Mouse (Mus musculus): ENCODE results near the gene Bmp4.

Bmp4 gene

DNA sequence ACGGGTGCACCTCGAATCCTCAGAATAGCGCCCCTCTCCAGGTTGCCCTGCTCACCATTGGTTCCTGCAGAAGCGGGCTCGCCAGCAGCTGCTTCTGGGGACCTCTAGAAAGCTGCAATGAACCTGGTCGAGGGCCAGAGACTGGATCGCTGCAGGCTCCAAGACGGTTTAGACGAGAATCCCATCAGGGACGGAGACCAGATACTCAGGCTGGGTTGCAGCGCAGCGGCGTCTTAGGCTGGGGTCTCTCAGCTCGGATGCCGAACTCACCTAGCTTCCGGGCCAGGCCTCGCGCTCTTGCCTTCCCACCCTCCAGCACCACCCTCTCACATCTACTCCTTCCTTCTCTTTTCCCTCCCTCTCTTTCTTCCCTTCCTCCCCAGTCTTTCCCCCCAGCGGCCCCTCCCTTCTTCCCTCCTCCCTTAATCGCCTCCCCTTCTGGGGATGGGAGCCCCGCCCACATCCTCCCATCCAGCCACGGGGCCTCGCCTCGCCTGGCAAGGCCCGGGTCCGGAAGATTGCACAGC, at the start of gene Bmp4:
TSS of gene Bmp4 (minus strand) at position 421 of the 527 bp plus-strand sequence.
- no peak for DNase-seq (ENCODE audit: low read depth, low spot score)

DNA sequence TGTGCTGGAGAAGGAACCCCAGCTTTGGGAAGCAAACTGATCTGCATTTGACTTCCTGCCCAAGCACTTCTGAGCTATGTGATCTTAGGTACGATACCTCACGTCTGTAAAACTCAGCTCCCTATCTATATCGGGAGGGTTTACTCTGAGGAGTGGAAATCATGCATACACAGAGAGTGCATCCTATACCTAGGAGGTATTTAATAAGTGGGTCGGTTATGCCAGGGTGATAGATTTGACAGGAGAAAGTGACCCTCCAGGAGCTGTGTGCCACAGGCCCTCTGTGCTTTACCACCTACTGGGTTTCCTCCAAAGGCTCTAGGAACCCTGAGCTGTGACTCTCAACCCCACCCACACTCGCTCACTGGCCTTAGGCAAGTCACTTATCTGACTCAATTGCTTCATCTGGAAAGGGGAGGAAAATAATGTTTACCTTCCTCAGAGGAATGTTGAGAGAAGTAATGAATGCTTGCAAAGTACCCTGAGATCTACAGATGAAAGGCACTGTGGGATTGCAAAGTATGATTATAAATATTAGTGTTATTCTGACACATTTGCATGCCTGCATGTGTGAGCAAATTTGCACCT, 49.1 kb upstream of the Bmp4 start:
- DNase-seq (ENCODE audit: low read depth, low spot score) = no peak

DNA sequence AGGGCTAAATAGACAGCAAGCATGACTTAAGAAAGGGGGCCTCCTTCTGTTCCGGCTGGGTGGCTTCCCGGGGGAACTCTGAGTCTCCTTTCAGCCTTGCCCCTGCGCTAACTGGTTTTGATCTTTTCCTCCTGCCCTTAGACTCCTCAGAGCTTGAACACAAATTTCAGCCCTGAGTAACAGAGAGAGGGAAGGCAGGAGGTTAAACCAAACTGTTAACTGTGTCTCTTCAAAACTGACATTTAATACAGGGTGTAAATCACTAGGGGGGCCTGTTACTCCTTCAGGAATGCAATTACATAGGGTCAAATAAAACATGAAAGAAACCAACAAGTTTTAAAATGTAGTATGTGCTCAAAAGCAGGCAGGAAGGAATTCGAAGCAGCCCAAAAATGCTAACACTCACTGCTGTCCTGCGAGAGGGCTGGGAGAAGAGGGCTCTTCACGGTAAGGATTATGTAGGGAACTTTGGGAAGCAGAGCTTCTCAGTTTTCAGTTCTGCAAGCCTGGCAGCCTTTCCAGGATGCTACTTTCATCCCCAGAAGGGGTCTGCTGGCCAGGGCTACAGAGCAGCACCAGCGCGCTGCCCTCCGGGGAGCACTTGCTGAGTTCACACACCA, 46.1 kb upstream of the Bmp4 start:
- no peak for DNase-seq (ENCODE audit: low read depth, low spot score)

DNA sequence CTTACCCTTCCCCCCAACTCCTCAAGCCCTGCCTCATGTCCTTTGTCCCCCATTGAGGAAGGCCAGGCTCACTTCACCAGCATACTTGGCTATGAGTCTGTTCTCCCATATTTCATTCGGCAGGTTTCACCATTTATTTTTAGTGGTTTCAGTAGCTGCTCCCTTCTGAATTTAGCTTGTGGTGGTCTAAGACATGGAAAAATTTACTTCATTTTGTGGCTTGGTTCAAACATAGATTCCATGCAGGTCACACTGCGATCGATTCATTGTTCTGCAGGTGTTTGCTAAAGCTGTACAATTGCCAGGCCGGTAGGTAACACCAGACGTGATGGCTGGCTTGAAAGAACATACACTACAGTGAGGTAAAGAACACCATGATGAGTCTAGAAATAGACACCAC, 39.8 kb upstream of the Bmp4 start:
- DNase-seq (ENCODE audit: low read depth, low spot score) = no peak

DNA sequence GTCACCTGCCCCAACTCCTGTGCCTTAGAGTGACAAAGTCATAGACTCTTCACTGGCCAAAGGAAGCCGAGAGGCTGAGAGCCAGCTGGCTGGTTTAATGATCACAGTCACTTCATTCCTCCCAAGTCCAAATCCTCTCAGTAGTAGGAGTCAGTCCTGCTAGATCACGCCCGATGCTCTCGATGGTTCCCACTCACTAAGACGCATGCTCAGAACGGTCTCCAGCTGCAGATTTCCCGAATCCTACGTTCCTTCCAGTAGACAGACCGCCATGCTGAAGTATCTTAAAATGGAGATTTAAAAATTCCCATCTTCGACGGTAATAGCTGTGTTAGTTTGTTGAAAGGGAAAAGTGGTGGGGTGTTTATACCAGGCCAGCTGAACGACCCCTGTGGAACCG, 36.8 kb upstream of the Bmp4 start:
- no peak for DNase-seq (ENCODE audit: low read depth, low spot score)

DNA sequence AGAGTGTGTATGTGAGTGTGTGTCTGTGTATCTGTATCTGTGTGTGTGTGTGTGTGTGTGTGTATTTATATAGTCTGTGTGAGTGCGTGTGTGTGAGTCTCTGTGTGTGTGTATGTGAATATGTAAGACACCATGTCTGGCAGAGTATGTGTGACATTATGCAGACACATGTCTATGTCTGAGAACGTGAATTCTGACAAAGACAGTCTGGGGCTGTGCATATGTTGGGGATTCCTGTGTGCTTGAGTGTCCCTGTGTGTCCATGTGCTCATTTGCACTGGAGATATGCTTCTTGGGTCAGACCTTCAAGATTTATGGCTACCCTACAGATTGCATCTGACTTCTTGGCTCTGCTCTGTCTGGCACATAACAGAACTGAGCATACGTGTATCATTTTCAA, 31.4 kb upstream of the Bmp4 start:
- DNase-seq (ENCODE audit: low read depth, low spot score) = no peak

DNA sequence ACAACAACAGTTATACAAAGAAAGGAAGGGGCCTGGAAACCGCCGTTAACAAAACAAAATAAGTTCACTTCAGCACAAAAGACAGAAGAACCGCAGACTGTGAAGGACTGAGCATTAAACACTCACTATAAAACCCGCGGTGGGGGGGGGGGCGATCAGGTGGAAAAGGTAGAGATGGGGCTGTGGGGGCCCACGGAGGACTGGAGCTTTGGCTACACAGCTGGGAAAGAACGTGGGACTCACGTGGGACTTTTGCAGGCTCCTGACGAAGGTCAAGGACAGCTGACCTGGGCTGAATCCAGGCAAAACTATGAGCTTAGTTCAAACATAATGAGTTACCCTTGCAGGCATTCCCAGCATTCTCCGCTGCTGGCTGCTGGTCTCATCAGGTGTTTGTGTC, 28.8 kb upstream of the Bmp4 start:
- DNase-seq (ENCODE audit: low read depth, low spot score) = no peak

DNA sequence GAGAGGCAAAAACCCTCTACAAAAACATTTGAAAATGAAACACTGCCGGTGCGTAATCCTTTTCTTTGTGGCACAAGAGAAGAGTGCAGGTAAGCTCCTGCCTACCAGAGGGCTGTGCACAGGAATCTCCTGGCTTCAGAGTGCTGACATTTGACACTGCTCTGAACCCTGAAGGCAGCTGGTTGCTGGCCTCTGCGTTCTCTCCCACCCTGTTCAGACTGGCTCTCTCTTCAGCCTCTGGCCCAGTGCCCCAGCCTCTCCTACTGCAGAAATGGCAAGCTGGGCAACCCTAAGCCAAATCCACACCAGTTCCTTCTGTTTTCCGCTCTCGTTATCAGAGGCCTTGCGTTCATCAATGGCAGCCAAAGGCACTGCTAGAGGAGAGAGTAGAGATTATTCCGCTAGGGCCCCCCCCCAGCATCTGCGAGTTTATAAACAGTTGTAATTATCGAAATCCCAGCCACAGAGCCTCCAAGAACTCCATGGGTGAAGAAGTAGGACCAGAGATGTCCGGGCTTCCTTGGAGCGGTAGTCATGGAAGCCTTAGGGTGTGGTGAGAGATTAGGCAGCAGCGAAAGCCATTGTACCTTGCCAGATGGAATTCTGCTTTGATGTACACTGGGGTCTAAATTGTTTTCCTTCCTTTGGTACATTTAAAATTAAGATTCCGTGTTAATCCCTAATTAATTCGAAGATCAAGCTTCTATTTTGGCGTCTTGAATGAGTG, 28.1 kb upstream of the Bmp4 start:
- no peak for DNase-seq (ENCODE audit: low read depth, low spot score)

DNA sequence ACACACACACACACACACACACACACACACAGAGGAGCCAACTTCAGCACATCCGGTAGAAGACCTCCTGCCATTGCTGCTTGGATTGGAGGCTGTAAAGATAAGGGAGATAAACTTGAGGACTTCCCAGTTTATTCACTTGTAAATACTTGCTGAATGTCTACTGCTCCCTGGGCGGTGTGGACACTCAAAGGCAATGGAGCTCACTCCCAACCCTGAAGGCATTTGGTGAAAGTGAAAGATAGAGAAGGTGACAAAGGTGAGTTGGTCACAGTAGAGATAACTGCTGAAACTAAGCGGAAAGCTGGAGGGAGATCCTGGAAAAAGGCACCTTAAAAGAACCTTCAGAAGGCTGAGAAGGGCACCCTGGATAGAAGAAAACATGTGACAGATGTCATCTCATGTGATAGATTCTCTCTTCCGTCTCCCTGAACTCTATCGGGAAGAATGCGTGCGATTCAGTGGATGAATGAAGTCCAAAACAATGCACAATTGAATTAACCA, 22.1 kb upstream of the Bmp4 start:
- DNase-seq (ENCODE audit: low read depth, low spot score) = no peak

DNA sequence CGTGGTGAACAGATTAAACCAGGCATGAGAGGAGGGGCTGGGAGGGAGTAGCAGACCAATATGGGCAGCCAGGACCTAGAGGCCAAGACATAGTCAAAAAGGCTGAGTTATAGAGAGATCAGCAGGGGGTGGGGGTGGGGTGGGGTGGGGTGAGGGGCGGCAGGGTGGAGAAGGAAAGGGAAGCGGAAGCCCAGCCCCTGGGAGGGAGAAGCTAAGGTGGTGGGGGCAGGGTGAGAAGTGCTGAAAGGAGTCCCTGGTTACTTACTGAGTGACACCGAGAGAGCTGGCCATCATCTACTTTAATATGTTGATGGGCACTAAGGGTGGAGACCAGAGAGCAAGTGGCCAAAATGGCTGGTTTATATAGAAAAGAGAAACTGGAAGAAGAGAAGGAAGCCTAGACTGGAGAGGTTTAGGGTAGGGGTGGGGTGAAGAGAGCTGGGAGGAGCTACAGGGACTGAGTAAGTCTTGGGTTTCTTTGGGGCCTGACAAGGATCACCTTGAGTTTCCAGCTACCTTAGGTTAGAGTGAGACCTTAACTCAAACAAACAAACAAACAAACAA, 20.2 kb upstream of the Bmp4 start:
- DNase-seq (ENCODE audit: low read depth, low spot score) = no peak

DNA sequence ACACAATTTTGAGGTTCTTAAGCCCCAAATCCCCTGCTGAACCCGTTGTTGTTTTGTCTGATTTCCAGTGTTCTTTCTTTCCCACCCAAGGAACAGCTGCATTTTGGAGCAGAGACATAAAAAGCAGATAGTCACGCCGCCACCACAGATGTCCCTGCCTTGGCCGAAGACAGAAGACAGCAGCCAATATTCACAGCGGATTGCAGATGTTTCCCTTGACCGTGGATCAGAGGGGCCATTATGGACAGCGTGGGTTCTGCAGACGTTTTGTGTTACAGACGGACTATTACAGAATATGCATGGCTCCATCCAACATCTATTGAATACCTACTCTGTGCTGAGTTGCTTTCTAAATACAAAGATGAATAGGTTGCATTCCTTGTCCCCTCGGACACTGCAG, 18.5 kb upstream of the Bmp4 start:
- peak; percentile 16 for DNase-seq (ENCODE audit: low read depth, low spot score)

DNA sequence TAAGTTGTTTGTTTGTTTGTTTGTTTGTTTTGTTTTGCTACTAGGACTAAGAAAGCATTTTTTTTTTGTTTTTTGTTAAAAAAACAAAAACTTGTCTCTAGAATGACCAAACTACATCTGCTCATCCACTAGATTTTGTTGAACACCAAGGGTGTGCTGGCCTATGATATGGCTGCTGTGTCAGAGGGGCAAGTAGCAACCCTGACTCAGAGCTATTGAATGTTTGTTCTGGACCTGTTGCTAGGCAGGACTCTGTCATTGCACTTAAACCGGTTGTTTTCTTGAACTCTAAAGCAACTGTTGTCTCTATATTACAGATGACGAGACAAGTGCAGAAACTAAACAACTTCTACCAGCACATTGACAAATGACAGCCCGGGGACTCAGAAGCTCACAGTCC, 17.9 kb upstream of the Bmp4 start:
- DNase-seq (ENCODE audit: low read depth, low spot score) = no peak

DNA sequence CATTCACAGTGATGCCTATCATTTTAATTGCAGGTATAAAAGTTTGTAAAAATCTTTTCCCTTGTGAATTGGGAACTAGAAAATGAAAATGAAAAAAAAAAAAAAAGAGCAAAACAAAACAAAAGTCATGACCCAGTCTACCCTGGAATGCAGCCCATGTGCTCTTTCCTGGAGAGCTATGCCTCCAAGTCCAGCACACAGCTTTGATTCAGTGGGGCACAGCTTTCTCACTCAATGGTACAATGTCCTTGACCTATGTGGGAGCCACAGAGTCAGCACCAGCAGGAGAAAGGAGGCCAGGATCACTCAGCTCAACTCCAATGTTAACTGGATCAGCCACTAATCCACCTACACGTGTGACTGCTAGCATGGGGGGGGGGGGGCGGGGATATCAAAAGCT, 9.5 kb upstream of the Bmp4 start:
- DNase-seq (ENCODE audit: low read depth, low spot score) = no peak

DNA sequence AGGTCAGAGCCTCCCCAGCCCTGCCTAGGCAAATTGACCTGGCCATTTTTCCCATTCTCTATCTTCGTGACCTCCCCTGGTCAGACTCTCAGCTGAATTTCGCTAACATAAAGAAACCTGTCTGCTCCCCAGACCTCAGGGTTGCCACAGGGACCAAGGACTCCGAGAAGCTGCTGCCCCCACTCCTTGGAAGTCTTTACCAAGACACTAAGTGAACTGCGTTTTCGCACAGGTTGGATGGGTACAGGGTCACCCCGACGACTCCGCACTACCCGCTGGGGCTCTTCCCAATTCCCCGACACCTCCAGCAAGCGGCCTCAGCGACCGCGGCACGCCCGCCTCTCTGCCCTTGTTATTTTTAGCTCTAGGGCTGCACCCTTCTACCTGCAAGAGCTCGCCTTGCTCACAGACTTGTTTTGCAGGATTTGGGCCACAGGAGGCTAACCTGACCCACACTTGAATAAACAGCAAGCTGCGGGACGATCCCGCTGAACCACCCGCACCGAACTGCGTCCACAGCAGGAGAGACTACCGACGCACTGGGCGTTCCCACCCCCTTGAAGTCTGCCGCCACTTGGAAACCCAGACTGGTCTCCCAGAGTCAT, 7.7 kb upstream of the Bmp4 start:
- DNase-seq (ENCODE audit: low read depth, low spot score) = no peak

DNA sequence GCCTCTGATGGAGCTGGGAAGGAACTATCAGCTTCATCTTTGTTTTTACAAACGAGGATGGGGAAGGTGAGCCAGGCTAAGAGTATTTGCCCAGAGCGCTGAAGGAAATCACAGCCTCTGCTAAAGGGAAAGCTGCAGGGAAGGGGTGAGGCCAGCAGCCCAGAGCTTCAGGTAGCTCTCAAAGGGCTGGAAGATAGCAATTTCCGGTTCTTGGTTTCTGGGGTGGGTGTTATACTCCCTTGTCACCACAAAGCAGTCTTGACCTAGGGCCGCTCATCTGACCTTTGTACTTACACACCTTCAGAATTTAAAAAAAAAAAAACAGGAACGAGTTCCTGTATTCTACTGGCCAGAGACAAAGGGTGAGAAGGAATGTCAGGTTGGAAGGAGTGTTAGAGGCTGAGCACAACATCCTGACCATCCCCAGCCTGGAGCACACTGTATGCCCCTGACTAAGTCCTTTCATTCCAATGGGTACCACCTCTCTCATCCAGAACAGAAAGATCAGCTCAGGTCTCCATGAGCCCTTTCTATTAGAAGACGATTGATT, 1.2 kb upstream of the Bmp4 start:
- DNase-seq (ENCODE audit: low read depth, low spot score) = no peak

DNA sequence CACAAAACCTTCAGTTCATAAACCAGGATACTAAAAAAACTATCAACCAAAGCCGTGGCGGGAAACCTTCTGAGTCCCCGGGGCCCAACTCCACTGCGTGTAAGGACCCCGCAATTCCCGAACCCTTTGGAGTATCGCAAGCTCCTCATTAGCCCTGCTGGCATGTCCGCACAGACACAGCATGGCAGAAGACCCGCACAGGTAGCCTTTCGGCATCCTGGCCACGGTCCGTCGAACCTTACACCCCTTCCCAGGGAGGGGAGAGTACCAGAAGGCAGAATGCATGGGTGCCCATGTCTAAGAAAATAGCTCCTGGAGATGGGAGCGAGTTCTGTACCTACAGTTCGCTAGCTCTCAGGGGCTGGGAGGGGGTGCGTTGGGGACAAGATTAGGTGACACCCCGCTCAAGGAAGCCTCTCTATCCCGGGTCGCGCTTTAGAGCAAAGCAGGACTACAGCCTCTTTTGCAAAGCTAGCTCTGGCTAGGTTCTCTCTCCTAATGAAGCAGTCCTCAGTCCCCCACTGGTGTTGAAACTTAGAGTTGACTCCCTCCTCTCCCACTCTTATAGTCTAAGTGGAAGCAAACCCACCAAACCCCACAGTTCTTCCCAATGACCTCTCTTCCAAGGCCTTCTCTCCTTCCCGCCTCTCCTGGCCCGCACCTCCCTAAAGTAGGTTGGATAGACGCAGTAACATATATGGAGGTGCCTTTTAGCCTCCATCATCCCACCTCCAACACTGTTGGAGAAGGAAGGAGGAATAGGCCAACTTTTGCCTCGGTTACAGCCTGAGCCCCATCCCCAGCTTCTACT, 826 bp downstream of the Bmp4 start:
- no peak for DNase-seq (ENCODE audit: low read depth, low spot score)

DNA sequence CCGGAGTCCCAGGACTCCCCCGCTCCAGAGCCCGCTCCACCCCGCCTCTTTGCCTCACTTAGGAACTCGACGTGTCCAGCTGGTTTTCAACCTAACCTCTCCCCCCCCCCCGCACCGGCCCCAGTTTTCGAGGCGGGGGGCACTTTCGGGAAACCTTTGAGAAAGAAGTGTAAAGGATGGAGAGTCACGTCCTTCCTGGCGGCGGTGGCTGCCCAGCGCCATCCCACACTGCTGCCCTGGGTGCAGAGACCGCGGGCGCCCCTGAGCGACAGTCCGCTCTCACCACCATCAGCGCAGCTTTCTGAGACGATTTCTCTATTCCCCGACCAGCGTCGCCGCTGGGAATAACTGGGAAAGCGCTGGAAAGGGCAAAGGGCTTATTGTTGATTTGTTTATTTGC, 1.8 kb downstream of the Bmp4 start:
- DNase-seq (ENCODE audit: low read depth, low spot score) = no peak

DNA sequence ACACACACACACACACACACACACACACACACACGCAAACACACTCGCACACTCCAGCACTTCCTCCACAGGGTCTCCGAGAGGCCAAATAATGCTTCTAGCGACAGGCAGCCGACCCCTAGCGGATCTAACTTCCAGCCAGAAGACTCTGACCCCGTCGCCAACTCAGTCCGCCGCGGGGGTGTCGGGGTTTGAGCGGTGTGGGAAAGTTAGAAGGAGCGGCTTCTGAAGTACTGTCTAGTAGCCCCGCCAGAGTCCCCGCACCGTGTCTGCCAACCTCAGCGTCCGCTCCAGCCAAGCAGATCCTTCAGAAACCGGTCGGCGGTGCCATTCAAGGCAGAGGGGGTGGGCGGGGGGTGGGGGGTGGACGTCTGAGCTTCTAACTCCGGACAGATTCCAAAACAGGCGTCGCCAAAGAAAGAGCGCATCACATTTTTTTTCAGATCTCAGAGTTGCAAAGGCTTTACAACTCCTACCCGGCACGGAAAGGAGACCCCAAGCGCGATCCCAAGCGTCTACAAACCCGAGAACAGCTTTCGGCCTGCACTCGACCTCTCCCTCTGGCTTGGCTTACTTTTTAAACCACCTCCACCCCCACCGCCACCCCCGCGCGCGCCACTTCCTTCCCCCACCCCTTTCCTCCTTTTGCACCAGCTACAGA, 2.5 kb downstream of the Bmp4 start:
- no peak for DNase-seq (ENCODE audit: low read depth, low spot score)

DNA sequence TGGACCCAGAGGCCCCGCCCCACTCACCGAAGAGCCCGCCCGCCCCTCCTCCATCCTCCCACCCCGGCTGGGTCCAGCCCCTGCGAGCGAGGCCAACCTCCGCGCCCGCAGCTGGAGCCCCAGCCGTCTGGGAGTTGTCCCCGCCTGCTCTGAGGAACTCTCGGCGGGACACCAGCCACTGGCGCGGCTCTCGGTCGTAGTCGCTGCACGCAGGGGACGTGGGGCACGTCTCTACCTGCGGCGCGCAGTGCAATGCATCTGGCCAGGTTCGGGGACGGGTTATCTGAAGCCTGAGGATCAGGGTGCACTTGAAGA, 3.2 kb downstream of the Bmp4 start:
- DNase-seq (ENCODE audit: low read depth, low spot score) = no peak

DNA sequence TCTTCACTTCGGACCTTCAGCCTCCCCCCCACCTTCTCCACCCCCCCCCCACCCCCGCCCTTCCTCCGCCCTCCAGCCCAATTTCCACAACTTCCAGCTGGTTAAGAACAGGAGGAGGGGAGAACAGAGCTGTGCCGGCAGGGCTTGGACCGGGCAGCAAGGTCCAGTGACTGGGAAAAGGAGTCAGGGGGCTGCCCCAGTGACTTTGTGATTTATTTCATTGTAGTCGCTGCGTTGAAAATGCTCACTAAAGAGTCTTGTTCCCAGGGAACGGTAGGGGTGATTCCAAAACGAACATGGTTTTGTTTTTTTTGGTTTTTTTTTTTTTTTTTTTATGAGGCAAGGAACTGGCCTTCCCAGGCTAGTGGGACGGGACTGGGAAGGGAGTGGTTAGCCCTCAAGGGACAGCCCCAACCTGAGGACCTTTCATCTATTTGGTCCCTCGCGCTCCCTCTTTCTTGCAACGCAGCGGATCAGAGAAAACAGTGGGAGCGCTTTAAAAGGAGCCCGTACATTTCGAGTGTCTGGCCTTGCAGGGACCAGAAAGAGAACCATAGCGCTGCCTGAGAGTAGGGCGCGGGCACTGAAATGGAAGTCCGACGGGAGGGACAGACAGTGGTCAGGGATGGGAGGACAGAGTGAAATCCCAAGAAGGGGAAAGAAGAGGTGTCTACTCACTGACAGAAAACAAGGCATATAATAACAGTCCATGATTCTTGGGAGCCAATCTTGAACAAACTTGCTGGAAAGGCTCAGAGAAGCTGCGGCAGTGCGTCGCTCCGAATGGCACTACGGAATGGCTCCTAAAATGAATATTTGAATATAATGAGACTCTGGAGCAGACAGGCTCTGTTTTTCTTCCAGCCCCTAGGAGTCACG, 3.8 kb downstream of the Bmp4 start:
- no peak for DNase-seq (ENCODE audit: low read depth, low spot score)

Data from telencephalon, adult 2 months (tissue).